Mouse (Mus musculus): ENCODE results near the gene Cdc37l1. TPM values are rescaled to one million over a fixed set of nuclear protein-coding genes. Genes with fewer than 3 reads are reported as not detected.

The Cdc37l1 gene
- total and polyA plus RNA-seq, 3 experiments = 20.4 to 80.4 (median 68.6) TPM

DNA sequence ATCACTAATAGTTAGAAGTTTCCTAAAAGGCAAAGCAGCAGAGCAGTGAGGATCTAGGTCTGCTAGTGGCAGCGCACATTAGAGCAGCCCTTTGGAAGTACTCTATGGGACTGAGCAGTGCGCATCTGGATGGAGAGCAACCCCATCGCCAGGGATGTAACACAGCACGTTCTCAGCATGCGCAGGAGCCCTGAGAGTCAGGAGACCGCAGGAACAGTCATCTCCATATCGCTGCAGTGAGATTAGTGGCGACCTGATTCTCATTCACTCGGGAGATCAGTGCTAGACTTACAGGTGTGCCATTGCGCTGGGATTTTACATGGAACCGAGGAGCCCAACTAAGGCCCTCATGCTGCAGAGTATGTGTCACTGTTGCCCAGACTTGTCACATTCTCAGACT lies 18.9 kb downstream of the Cdc37l1 start:
- Histone ChIP-seq H3K36me3 (ENCODE audit: control insufficient read depth, insufficient read depth, low read length) (peaks cover 12% of the 10 kb centered on the region), H3K27ac (no peak overlapping the region), H3K9ac (ENCODE audit: low read depth, low read length) (no peak overlapping the region), H3K4me1 (ENCODE audit: control insufficient read depth, insufficient read depth, low read length) (no peaks in the 10 kb centered on the region; the same call in 1 of the 2 replicates), H3K27me3 (ENCODE audit: control insufficient read depth, insufficient read depth, low read length) (no peaks in the 10 kb centered on the region), H3K79me2 (replicated peaks; ENCODE audit: control insufficient read depth, insufficient read depth, low read length) (peaks cover 4% of the 10 kb centered on the region), H3K4me3 (no peak overlapping the region)
- intact Hi-C loops (cut with DNase I) = no loop called here
- TF ChIP-seq EP300 (IDR thresholded peaks at IDR 0.05; ENCODE audit: insufficient read depth, low read depth, low read length) = no peak
- no peak for TF ChIP-seq CTCF (IDR thresholded peaks at IDR 0.05)
- TF ChIP-seq POLR2A (IDR thresholded peaks at IDR 0.05; ENCODE audit: insufficient read depth, low read depth, low read length) = no peak
- WGBS = 93% methylated on average over 11 of the region's 11 CpGs
- no peak for DNase-seq

DNA sequence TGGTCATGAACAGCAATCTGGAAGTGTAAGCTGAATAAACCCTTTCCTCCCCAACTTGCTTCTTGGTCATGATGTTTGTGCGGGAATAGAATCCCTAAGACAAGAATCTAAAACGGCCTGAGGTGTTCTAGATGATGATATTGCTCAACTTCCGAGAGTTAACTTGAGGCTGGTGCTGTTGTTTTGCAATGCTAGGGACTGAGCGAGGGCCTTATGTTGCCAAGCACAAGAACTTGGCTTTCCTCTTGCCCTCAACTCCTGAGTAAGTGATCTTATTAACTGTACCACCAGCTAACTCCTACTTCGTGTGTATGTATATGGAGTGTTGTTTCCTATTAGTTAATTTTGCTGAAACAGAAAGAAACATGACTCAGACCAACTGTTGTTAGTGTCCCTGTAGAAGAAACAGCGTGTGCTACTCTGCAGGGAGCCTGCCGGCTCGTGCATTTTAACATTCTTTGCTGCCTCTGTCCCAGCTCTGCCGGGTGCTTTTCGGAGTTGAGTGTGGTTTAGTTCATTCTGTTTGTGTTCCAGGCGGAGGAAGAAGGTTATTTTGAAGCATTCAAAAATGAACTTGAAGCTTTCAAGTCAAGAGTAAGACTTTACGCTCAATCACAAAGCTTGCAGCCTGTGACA lies 21.3 kb downstream of the Cdc37l1 start:
- intact Hi-C loops (cut with DNase I) = no loop called here
- TF ChIP-seq EP300 (IDR thresholded peaks at IDR 0.05; ENCODE audit: insufficient read depth, low read depth, low read length) (no peak), POLR2A (IDR thresholded peaks at IDR 0.05; ENCODE audit: insufficient read depth, low read depth, low read length) (no peak), CTCF (IDR thresholded peaks at IDR 0.05) (no peak)
- H3K79me2 ChIP-seq (replicated peaks; ENCODE audit: control insufficient read depth, insufficient read depth, low read length) = no peaks in the 10 kb centered on the region
- H3K27ac ChIP-seq = no peak overlapping the region
- WGBS = 93% methylated on average over 12 of the region's 12 CpGs
- H3K9ac ChIP-seq (ENCODE audit: low read depth, low read length) = no peak overlapping the region
- no peak overlapping the region for H3K4me3 ChIP-seq
- peaks cover 2% of the 10 kb centered on the region for H3K4me1 ChIP-seq (ENCODE audit: control insufficient read depth, insufficient read depth, low read length)
- no peak for DNase-seq
- peaks cover 27% of the 10 kb centered on the region for H3K36me3 ChIP-seq (ENCODE audit: control insufficient read depth, insufficient read depth, low read length)
- no peaks in the 10 kb centered on the region for H3K27me3 ChIP-seq (ENCODE audit: control insufficient read depth, insufficient read depth, low read length)

DNA sequence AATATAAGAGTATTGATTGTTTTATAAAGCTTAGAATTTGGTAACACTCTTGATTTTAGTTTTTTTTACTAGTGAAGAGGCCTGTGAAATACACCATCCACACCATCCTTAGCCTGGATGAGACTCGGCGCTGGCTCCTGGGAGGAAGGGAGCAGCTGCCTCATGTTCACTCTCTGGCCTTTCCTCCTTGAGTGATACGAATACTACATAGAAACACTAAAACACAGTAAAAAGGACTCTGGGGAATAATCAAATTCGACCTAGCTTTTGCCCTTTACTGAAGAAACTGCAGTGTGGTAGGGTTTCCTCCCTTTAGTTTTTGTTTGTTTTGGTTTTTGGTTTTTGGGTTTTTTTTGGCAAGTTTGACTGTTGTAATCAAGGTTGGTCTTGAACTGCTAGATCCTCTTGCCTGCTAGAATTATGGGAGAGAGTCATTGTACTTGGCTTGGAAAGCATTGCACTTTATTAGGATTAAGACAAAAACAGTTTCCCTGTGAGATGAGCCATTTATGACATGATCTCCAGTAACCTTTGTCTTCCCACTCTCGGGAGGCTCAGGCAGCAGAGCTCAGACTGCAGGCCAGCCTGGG lies 24.4 kb downstream of the Cdc37l1 start:
- Histone ChIP-seq H3K4me3 (no peak overlapping the region), H3K9ac (ENCODE audit: low read depth, low read length) (no peak overlapping the region), H3K27ac (no peak overlapping the region), H3K79me2 (replicated peaks; ENCODE audit: control insufficient read depth, insufficient read depth, low read length) (no peaks in the 10 kb centered on the region), H3K4me1 (ENCODE audit: control insufficient read depth, insufficient read depth, low read length) (peaks cover 3% of the 10 kb centered on the region), H3K36me3 (ENCODE audit: control insufficient read depth, insufficient read depth, low read length) (peaks cover 30% of the 10 kb centered on the region), H3K27me3 (ENCODE audit: control insufficient read depth, insufficient read depth, low read length) (no peaks in the 10 kb centered on the region)
- 60% methylated on average over 5 of the region's 5 CpGs for WGBS
- TF ChIP-seq EP300 (IDR thresholded peaks at IDR 0.05; ENCODE audit: insufficient read depth, low read depth, low read length) (no peak), CTCF (IDR thresholded peaks at IDR 0.05) (no peak), POLR2A (IDR thresholded peaks at IDR 0.05; ENCODE audit: insufficient read depth, low read depth, low read length) (no peak)
- no peak for DNase-seq
- intact Hi-C loops (cut with DNase I) = no loop called here

DNA sequence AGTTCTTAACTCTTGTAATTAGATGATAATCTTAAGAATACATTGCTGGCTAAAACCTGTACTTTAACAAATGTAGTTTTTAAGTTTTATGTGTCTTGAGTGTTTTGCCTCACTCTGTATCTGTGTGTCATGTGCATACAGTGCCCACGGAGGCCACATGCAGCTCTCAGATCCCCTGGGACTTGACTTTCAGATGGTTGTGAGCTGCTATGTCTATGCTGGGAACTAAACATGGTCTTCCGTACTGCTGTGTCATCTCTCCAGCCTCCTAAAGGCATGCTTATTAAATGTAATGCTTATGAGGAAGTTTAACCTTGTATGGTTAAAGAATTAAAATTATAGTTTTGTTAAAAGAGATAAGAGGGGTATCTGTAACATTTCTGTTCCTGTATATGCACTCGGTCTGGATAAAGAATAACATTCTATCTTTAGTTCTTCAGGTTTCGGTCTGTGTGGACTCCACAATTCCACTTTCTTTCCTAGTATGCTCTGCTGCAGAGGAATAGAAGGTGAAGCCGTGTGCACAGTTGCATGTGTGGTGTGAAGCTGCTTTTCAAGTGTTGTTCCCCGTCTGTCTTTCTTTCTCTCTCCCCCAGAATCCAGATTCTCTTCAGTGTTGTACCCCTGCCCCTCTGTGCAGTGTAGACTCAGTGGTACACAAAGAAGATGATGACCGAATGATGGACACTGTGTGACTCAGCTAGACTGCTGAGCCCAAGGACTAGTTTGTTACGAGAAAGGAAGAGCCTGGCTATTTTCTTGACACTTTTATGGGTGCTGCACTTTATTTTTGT lies 25.5 kb downstream of the Cdc37l1 start:
- Histone ChIP-seq H3K79me2 (replicated peaks; ENCODE audit: control insufficient read depth, insufficient read depth, low read length) (no peaks in the 10 kb centered on the region), H3K27me3 (ENCODE audit: control insufficient read depth, insufficient read depth, low read length) (no peaks in the 10 kb centered on the region), H3K4me3 (no peak overlapping the region), H3K9ac (ENCODE audit: low read depth, low read length) (no peak overlapping the region), H3K27ac (peak overlapping the region; percentile 15), H3K4me1 (ENCODE audit: control insufficient read depth, insufficient read depth, low read length) (peaks cover 3% of the 10 kb centered on the region), H3K36me3 (ENCODE audit: control insufficient read depth, insufficient read depth, low read length) (peaks cover 30% of the 10 kb centered on the region)
- intact Hi-C loops (cut with DNase I) = no loop called here
- WGBS = 66% methylated on average over 8 of the region's 8 CpGs
- TF ChIP-seq EP300 (IDR thresholded peaks at IDR 0.05; ENCODE audit: insufficient read depth, low read depth, low read length) = no peak
- no peak for TF ChIP-seq CTCF (IDR thresholded peaks at IDR 0.05)
- no peak for TF ChIP-seq POLR2A (IDR thresholded peaks at IDR 0.05; ENCODE audit: insufficient read depth, low read depth, low read length)
- DNase-seq = no peak

DNA sequence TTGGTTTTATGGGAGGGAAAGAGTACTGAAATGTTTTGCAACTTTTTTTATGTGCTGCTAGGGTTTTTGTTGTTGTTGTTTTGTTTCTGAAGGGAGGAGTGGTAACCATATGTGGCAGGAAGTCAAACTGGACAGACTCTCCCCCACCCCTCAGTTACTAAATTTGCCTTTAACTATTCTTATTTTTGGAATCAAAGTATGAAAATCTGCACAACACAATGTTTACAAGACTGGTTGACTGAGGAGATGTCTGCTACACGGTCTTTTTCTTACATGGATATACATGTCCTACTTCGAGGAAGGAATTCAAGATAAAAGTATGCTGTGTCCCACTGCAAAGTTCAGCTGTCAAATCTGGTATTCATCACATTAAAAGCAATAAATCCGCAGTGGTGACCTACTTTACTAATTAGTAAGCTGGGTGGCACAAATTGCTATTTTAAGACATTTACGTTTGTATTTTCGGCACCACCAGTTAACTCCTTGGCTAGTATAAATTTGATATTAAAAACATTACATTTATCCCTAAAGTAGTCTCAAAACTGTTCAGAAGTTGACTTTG lies 26.1 kb downstream of the Cdc37l1 start:
- H3K36me3 ChIP-seq (ENCODE audit: control insufficient read depth, insufficient read depth, low read length) = peaks cover 30% of the 10 kb centered on the region

More for the DNA sequence above, 26.1 kb downstream of the Cdc37l1 start:
- Histone ChIP-seq H3K4me3 (no peak overlapping the region), H3K27me3 (ENCODE audit: control insufficient read depth, insufficient read depth, low read length) (no peaks in the 10 kb centered on the region), H3K27ac (peak overlapping the region; percentile 7), H3K9ac (ENCODE audit: low read depth, low read length) (no peak overlapping the region), H3K79me2 (replicated peaks; ENCODE audit: control insufficient read depth, insufficient read depth, low read length) (no peaks in the 10 kb centered on the region), H3K4me1 (ENCODE audit: control insufficient read depth, insufficient read depth, low read length) (peaks cover 3% of the 10 kb centered on the region)
- WGBS = 39% methylated on average over 5 of the region's 5 CpGs
- TF ChIP-seq EP300 (IDR thresholded peaks at IDR 0.05; ENCODE audit: insufficient read depth, low read depth, low read length) = no peak
- no peak for TF ChIP-seq POLR2A (IDR thresholded peaks at IDR 0.05; ENCODE audit: insufficient read depth, low read depth, low read length)
- TF ChIP-seq CTCF (IDR thresholded peaks at IDR 0.05) = no peak
- intact Hi-C loops (cut with DNase I) = no loop called here
- DNase-seq = no peak
